Mouse (Mus musculus) heart, embryonic 16.5 days (tissue): ENCODE results near the gene Phtf1. TPM values are rescaled to one million over a fixed set of nuclear protein-coding genes. Genes with fewer than 3 reads are reported as not detected.

Source experiments
- ATAC-seq: fragments of 200-750 bp; cut with Nextera tagmentation; replicated peaks from 2 replicates; pipeline ENCODE4 v1.8.0; 2017; ENCODE audit warnings: moderate number of reproducible peaks; ENCODE audit not compliant: insufficient read depth, low FRiP score; ENCODE audit errors: extremely low read depth
- H3K27ac ChIP-seq: fragments of 300-500 bp; sonication (generic); 2 replicates; pipeline ENCODE4 v1.5.1; 2014; ENCODE audit warnings: mild to moderate bottlenecking, low read length, control low read depth, moderate library complexity
- H3K27me3 ChIP-seq: fragments of 300-500 bp; sonication (generic); 2 replicates; pipeline ENCODE4 v1.6.1; 2014; ENCODE audit warnings: low read length, mixed read lengths; ENCODE audit not compliant: control insufficient read depth, insufficient read depth
- H3K36me3 ChIP-seq: fragments of 300-500 bp; sonication (generic); 2 replicates; pipeline ENCODE4 v1.6.1; 2014; ENCODE audit not compliant: control insufficient read depth, insufficient read depth
- H3K4me1 ChIP-seq: fragments of 300-500 bp; sonication (generic); 2 replicates; pipeline ENCODE4 v1.6.1; 2014; ENCODE audit warnings: low read length, mixed read lengths; ENCODE audit not compliant: control insufficient read depth, insufficient read depth
- H3K4me2 ChIP-seq: fragments of 300-500 bp; sonication (generic); 2 replicates; pipeline ENCODE4 v1.6.1; 2014; ENCODE audit warnings: low read depth, mild to moderate bottlenecking, control low read depth, low read length
- H3K4me3 ChIP-seq: fragments of 300-500 bp; sonication (generic); 2 replicates; pipeline ENCODE4 v1.5.1; 2014; ENCODE audit warnings: mild to moderate bottlenecking, control low read depth, low read length
- H3K9ac ChIP-seq: fragments of 300-500 bp; sonication (generic); 2 replicates; pipeline ENCODE4 v1.6.1; 2014; ENCODE audit warnings: low read length, control low read depth
- H3K9me3 ChIP-seq: fragments of 300-500 bp; sonication (generic); replicated peaks from 2 replicates; pipeline ENCODE4 v1.6.1; 2016; ENCODE audit warnings: low read length; ENCODE audit not compliant: control insufficient read depth
- WGBS: fragments of 180-500 bp; shearing (Covaris S2); extraction: QIAGEN DNeasy Blood & Tissue Kit; methylation state at CpG from one replicate; pipeline ENCODE4 v1.1.7; 2014; 5-methylcytosine and 5-hydroxymethylcytosine counted together
- polyA plus RNA-seq: library from polyadenylated mRNA; unstranded; fragments of >200 nt; fragmentation: Nextera tagmentation; extraction: Ambion mirVana; gene quantifications from 2 replicates; pipeline ENCODE4 v1.2.1, GENCODE M21; 2015

Phtf1 gene
- polyA plus RNA-seq, 1 experiment from 2014 or later, result 15.3 TPM

- H3K36me3 ChIP-seq, result peaks cover 5% of the 10 kb centered on the region
- H3K4me3 ChIP-seq, result peak overlapping the region; percentile 97
- no peaks in the 10 kb centered on the region for H3K9me3 ChIP-seq
- peak; percentile 19; the same call in 1 of the 2 replicates for ATAC-seq
- H3K9ac ChIP-seq, result peak overlapping the region; percentile 83
- no peaks in the 10 kb centered on the region for H3K27me3 ChIP-seq
- H3K4me2 ChIP-seq, result peak overlapping the region; percentile 78
- under 1% methylated on average over 24 of the region's 24 CpGs for WGBS
- peak overlapping the region; percentile 93 for H3K27ac ChIP-seq
- H3K4me1 ChIP-seq, result peaks cover 8% of the 10 kb centered on the region; the same call in 1 of the 2 replicates
Observed at GRCm38 (mm10) chr3:103968701-103969100, 791 bp downstream of the Phtf1 start.

- 92% methylated on average over 2 of the region's 2 CpGs for WGBS
- H3K36me3 ChIP-seq, result peaks cover 5% of the 10 kb centered on the region
- H3K27me3 ChIP-seq, result no peaks in the 10 kb centered on the region
- ATAC-seq, result no peak
- H3K9me3 ChIP-seq, result no peaks in the 10 kb centered on the region
- H3K4me2 ChIP-seq, result no peak overlapping the region
- H3K27ac ChIP-seq, result no peak overlapping the region
- peaks cover 8% of the 10 kb centered on the region; the same call in 1 of the 2 replicates for H3K4me1 ChIP-seq
- no peak overlapping the region for H3K9ac ChIP-seq
- H3K4me3 ChIP-seq, result no peak overlapping the region
Observed at GRCm38 (mm10) chr3:103971157-103971556, 3.2 kb downstream of the Phtf1 start.

GRCm38 (mm10) chr3:103984556-103984955 lies 16.6 kb downstream of the Phtf1 start:
- Histone ChIP-seq H3K4me1 (no peaks in the 10 kb centered on the region), H3K4me3 (no peak overlapping the region), H3K9me3 (no peaks in the 10 kb centered on the region), H3K9ac (no peak overlapping the region), H3K36me3 (peaks cover 5% of the 10 kb centered on the region; the same call in 1 of the 2 replicates), H3K4me2 (no peak overlapping the region), H3K27me3 (no peaks in the 10 kb centered on the region), H3K27ac (no peak overlapping the region)
- 71% methylated on average over 4 of the region's 4 CpGs for WGBS
- ATAC-seq, result no peak

- Histone ChIP-seq H3K4me2 (no peak overlapping the region), H3K27me3 (no peaks in the 10 kb centered on the region), H3K27ac (no peak overlapping the region), H3K36me3 (peaks cover 5% of the 10 kb centered on the region; the same call in 1 of the 2 replicates), H3K4me1 (no peaks in the 10 kb centered on the region), H3K4me3 (no peak overlapping the region), H3K9ac (no peak overlapping the region), H3K9me3 (no peaks in the 10 kb centered on the region)
- WGBS, result 93% methylated on average over 2 of the region's 2 CpGs
- ATAC-seq, result no peak
Observed at GRCm38 (mm10) chr3:103985194-103985593, 17.3 kb downstream of the Phtf1 start.

- no peak for ATAC-seq
- no peaks in the 10 kb centered on the region for H3K9me3 ChIP-seq
Observed at GRCm38 (mm10) chr3:103987831-103988432, 20.0 kb downstream of the Phtf1 start.

GRCm38 (mm10) chr3:103989352-103989751 lies 21.4 kb downstream of the Phtf1 start:
- H3K27ac ChIP-seq, result no peak overlapping the region
- peaks cover 16% of the 10 kb centered on the region for H3K36me3 ChIP-seq
- no peak overlapping the region for H3K9ac ChIP-seq
- H3K9me3 ChIP-seq, result no peaks in the 10 kb centered on the region
- no peak for ATAC-seq
- no peak overlapping the region for H3K4me3 ChIP-seq
- H3K4me2 ChIP-seq, result no peak overlapping the region
- 72% methylated on average over 4 of the region's 4 CpGs for WGBS
- no peaks in the 10 kb centered on the region for H3K4me1 ChIP-seq
- no peaks in the 10 kb centered on the region for H3K27me3 ChIP-seq

More at GRCm38 (mm10) chr3:103987831-103988432, 20.0 kb downstream of the Phtf1 start:
- no peak overlapping the region for H3K4me2 ChIP-seq
- H3K27ac ChIP-seq, result no peak overlapping the region
- H3K36me3 ChIP-seq, result peaks cover 10% of the 10 kb centered on the region
- H3K9ac ChIP-seq, result no peak overlapping the region
- WGBS, result 50% methylated on average over 5 of the region's 5 CpGs
- no peaks in the 10 kb centered on the region for H3K4me1 ChIP-seq
- H3K27me3 ChIP-seq, result no peaks in the 10 kb centered on the region
- no peak overlapping the region for H3K4me3 ChIP-seq

GRCm38 (mm10) chr3:103991271-103991670 lies 23.4 kb downstream of the Phtf1 start:
- 90% methylated on average over 3 of the region's 3 CpGs for WGBS
- Histone ChIP-seq H3K27ac (no peak overlapping the region), H3K4me3 (no peak overlapping the region), H3K4me1 (no peaks in the 10 kb centered on the region), H3K27me3 (no peaks in the 10 kb centered on the region), H3K4me2 (no peak overlapping the region), H3K36me3 (peaks cover 21% of the 10 kb centered on the region), H3K9me3 (no peaks in the 10 kb centered on the region), H3K9ac (no peak overlapping the region)
- ATAC-seq, result no peak

GRCm38 (mm10) chr3:103998724-103999123 lies 30.8 kb downstream of the Phtf1 start:
- Histone ChIP-seq H3K9me3 (no peaks in the 10 kb centered on the region), H3K27me3 (no peaks in the 10 kb centered on the region), H3K4me2 (no peak overlapping the region), H3K27ac (no peak overlapping the region), H3K9ac (no peak overlapping the region), H3K36me3 (peaks cover 24% of the 10 kb centered on the region), H3K4me3 (no peak overlapping the region), H3K4me1 (no peaks in the 10 kb centered on the region)
- no peak for ATAC-seq
- WGBS, result 89% methylated on average over 4 of the region's 4 CpGs

- ATAC-seq, result no peak
- Histone ChIP-seq H3K4me2 (no peak overlapping the region), H3K36me3 (peaks cover 31% of the 10 kb centered on the region), H3K9me3 (no peaks in the 10 kb centered on the region), H3K9ac (no peak overlapping the region), H3K27ac (no peak overlapping the region), H3K4me3 (no peak overlapping the region), H3K27me3 (no peaks in the 10 kb centered on the region), H3K4me1 (no peaks in the 10 kb centered on the region)
- 90% methylated on average over 8 of the region's 8 CpGs for WGBS
Observed at GRCm38 (mm10) chr3:104006896-104007466, 39.1 kb downstream of the Phtf1 start.
